Mouse (Mus musculus) intestine, postnatal 0 days (tissue): ENCODE results near the gene Zbtb38. TPM values are rescaled to one million over a fixed set of nuclear protein-coding genes. Genes with fewer than 3 reads are reported as not detected.
A peak's percentile ranks its signal among the peaks of the same experiment; 100 is the strongest.

Experiments
- ATAC-seq: fragments of 200-750 bp; cut with Nextera tagmentation; 2 replicates; pipeline ENCODE4 v1.8.0; 2017; ENCODE audit warnings: mild to moderate bottlenecking, moderate TSS enrichment, moderate library complexity
- H3K27ac ChIP-seq: fragments of 300-500 bp; sonication (generic); 2 replicates; pipeline ENCODE4 v1.5.1; 2014; ENCODE audit warnings: mild to moderate bottlenecking, low read depth, low read length, moderate library complexity
- H3K27me3 ChIP-seq: fragments of 300-500 bp; sonication (generic); replicated peaks from 2 replicates; pipeline ENCODE4 v1.6.1; 2014; ENCODE audit warnings: low read length, mixed read lengths; ENCODE audit not compliant: control insufficient read depth, insufficient read depth
- H3K36me3 ChIP-seq: fragments of 300-500 bp; sonication (generic); 2 replicates; pipeline ENCODE4 v1.6.1; 2014; ENCODE audit warnings: mild to moderate bottlenecking, moderate library complexity; ENCODE audit not compliant: control insufficient read depth, insufficient read depth
- H3K4me1 ChIP-seq: fragments of 300-500 bp; sonication (generic); replicated peaks from 2 replicates; pipeline ENCODE4 v1.6.1; 2014; ENCODE audit warnings: antibody characterized with exemption, low read length, mixed read lengths; ENCODE audit not compliant: control insufficient read depth, insufficient read depth
- H3K4me2 ChIP-seq: fragments of 300-500 bp; sonication (generic); replicated peaks from 2 replicates; pipeline ENCODE4 v1.6.1; 2014; ENCODE audit warnings: low read depth, mild to moderate bottlenecking, moderate library complexity
- H3K4me3 ChIP-seq: fragments of 300-500 bp; sonication (generic); 2 replicates; pipeline ENCODE4 v1.5.1; 2014; ENCODE audit warnings: low read depth, low read length
- H3K9ac ChIP-seq: fragments of 300-500 bp; sonication (generic); 2 replicates; pipeline ENCODE4 v1.6.1; 2014; ENCODE audit warnings: mild to moderate bottlenecking, low read depth, low read length
- H3K9me3 ChIP-seq: fragments of 300-500 bp; sonication (generic); 2 replicates; pipeline ENCODE4 v1.6.1; 2016; ENCODE audit warnings: mixed run types; ENCODE audit not compliant: control insufficient read depth
- CTCF ChIP-seq: sonication (generic); IDR thresholded peaks from 2 replicates; pipeline ENCODE4 v1.5.1; 2016; ENCODE audit warnings: low read depth, mild to moderate bottlenecking, control low read depth, antibody characterized with exemption, moderate library complexity
- WGBS: fragments of 180-500 bp; shearing (Covaris S2); extraction: QIAGEN DNeasy Blood & Tissue Kit; methylation state at CpG from one replicate; pipeline ENCODE4 v1.1.7; 2014; 5-methylcytosine and 5-hydroxymethylcytosine counted together
- polyA plus RNA-seq: library from polyadenylated mRNA; unstranded; fragments of >200 nt; fragmentation: Nextera tagmentation; extraction: Ambion mirVana; gene quantifications from 2 replicates; pipeline ENCODE4 v1.2.1, GENCODE M21; 2015

Zbtb38 gene
- polyA plus RNA-seq, 1 experiment from 2014 or later = 18.5 TPM

GRCm38 (mm10) chr9:96715171-96715570, 37.5 kb downstream of the Zbtb38 start:
- WGBS = 87% methylated on average over 11 of the region's 11 CpGs

DNA sequence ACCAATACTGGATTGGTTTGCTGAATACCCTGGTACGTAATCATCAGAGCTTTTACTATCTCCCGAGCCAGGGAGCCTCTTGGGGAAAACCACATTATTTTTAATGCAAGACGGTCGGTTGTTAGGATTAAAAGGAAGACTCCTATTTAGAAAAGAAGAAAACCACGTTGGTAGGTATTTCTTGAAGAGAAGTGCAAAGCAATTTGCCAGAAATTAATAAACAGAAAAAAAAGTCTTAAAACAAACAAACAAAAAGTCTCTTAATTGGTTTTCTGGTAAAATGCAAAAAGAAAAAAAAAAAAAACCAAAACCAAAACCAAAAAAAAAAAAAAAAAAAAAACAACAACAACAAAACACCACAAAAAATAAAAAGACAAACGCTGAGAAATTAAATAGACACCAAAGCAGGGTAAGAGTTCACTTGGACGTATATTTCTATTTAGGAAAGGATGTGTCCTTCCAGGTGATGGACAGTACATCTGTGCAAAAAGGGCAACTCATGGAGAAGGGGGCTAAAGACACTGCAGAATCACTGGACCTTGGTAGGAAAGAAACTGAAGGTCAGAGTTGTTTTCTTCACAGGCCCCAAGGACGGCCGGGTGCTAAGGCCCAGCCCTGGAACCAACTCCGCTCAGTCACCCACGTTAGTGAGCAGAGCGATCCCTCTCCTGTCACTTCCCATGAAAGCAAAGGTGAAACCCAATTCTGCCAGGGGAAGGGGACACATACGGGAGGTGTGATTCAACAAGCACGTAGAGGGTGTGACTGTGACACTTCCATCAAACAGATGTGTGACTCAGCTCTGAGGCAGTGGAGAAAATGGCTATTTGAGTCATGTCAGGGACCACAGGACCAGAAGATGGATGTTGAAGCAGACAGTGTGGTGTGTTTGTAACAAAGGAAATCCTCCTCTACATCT, 38.9 kb downstream of the Zbtb38 start:
- 0 out of 2 replicates have a peak overlapping the region, but pooled peaks have one; percentile 8 for H3K27ac ChIP-seq

More at GRCm38 (mm10) chr9:96715171-96715570, 37.5 kb downstream of the Zbtb38 start:
- H3K27me3 ChIP-seq = no peaks in the 10 kb centered on the region
- no peaks in the 10 kb centered on the region for H3K9me3 ChIP-seq
- no peak for TF ChIP-seq CTCF
- ATAC-seq = no peak
- H3K4me1 ChIP-seq = 0 out of 2 replicates have a peak, but pooled peaks cover 2% of the 10 kb centered on the region
- no peak overlapping the region for H3K9ac ChIP-seq
- H3K4me2 ChIP-seq = no peak overlapping the region
- no peak overlapping the region for H3K27ac ChIP-seq
- H3K4me3 ChIP-seq = no peak overlapping the region
- H3K36me3 ChIP-seq = peaks cover 19% of the 10 kb centered on the region; the same call in 1 of the 2 replicates

DNA sequence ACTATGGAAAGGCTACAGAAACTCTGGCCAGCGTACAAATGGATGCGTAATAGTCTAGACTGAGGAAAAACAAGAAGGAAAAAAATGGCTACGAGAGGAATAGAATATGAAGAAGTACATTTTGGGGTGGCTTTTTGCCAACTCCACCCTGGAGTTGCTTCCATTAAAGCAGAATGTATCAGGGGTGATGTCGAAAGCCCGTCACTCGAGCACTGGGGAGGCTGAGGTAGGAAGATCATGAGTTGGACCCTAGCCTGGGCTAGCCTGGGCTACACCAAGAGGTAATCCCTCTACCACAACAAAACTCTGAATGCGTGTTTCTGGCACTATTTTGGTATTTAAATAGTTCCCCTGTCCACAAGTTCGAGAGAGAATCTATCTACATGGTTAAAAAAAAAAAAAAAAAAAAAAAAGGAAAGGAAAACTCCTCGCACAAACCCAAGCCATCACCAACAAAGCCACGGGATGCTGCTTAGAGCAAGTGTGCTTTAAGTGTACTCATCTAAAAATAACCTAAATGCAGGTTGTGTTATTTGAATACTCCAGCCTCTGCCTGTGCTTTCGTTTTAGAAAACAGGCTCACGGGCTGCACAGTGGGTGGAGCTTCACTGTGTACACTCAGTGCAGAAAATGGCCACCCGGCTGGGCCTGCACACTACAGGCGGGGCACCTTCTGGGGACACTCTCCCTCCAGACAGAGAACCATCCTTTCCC, 39.7 kb downstream of the Zbtb38 start:
- H3K27ac ChIP-seq = peak overlapping the region; percentile 8; the same call in 1 of the 2 replicates

More for the DNA sequence above, 38.9 kb downstream of the Zbtb38 start:
- H3K4me3 ChIP-seq = 0 out of 2 replicates have a peak overlapping the region, but pooled peaks have one; percentile 14
- WGBS = 72% methylated on average over 14 of the region's 14 CpGs
- no peak for ATAC-seq
- H3K9me3 ChIP-seq = no peaks in the 10 kb centered on the region
- peaks cover 22% of the 10 kb centered on the region; the same call in 1 of the 2 replicates for H3K36me3 ChIP-seq
- H3K9ac ChIP-seq = no peak overlapping the region
- 0 out of 2 replicates have a peak, but pooled peaks cover 2% of the 10 kb centered on the region for H3K4me1 ChIP-seq
- peak overlapping the region; percentile 43 for H3K4me2 ChIP-seq
- no peaks in the 10 kb centered on the region for H3K27me3 ChIP-seq
- no peak for TF ChIP-seq CTCF

GRCm38 (mm10) chr9:96712045-96712444, 40.6 kb downstream of the Zbtb38 start:
- Histone ChIP-seq H3K36me3 (peaks cover 20% of the 10 kb centered on the region; the same call in 1 of the 2 replicates), H3K4me1 (no peaks in the 10 kb centered on the region), H3K27me3 (no peaks in the 10 kb centered on the region), H3K9me3 (no peaks in the 10 kb centered on the region), H3K4me3 (no peak overlapping the region), H3K4me2 (no peak overlapping the region), H3K27ac (no peak overlapping the region), H3K9ac (no peak overlapping the region)
- no peak for TF ChIP-seq CTCF
- no peak for ATAC-seq
- 93% methylated on average over 12 of the region's 12 CpGs for WGBS

More for the DNA sequence above, 39.7 kb downstream of the Zbtb38 start:
- no peaks in the 10 kb centered on the region for H3K27me3 ChIP-seq
- TF ChIP-seq CTCF = no peak
- peaks cover 22% of the 10 kb centered on the region; the same call in 1 of the 2 replicates for H3K36me3 ChIP-seq
- peak; percentile 69; the same call in 1 of the 2 replicates for ATAC-seq
- 62% methylated on average over 14 of the region's 14 CpGs for WGBS
- no peak overlapping the region for H3K9ac ChIP-seq
- no peaks in the 10 kb centered on the region for H3K4me1 ChIP-seq
- peak overlapping the region; percentile 43 for H3K4me2 ChIP-seq
- H3K9me3 ChIP-seq = no peaks in the 10 kb centered on the region
- H3K4me3 ChIP-seq = 0 out of 2 replicates have a peak overlapping the region, but pooled peaks have one; percentile 14

DNA sequence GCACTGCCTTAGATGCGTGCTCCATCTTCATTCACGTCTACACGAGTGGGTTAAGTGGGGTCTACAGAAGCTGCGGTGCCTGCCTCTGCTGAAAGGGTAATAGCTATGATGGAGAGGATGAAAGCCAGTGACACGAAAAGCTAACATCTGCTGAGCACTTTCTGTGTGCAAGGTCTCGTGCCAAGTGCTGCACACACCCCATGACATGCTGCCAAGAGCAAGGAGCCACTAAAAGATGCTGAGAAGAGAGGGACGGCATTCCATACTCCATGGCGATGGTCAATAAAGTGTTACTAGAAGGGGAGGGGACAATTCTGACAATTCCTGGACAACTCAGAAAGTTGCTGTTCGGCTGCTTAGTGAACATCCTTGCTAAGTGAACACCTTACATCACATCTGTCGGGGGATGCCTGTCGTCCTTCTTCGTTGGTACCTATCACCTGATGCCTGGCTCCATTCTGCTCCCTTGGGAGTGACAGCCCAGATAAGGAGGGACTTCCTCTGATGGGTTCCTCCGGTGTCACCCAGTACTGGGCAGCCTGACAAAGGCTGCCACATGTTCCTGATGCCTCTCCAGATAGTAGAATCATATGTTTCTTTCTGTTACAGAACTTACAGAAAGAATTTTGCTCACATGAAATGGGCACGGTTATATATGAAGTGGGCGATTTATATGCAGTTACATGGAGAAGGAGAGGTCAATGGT, 42.2 kb downstream of the Zbtb38 start:
- Histone ChIP-seq H3K9ac (no peak overlapping the region), H3K27me3 (no peaks in the 10 kb centered on the region), H3K4me1 (no peaks in the 10 kb centered on the region), H3K4me3 (no peak overlapping the region), H3K27ac (no peak overlapping the region), H3K9me3 (no peaks in the 10 kb centered on the region), H3K36me3 (peaks cover 17% of the 10 kb centered on the region; the same call in 1 of the 2 replicates), H3K4me2 (no peak overlapping the region)
- no peak for ATAC-seq
- WGBS = 83% methylated on average over 15 of the region's 15 CpGs
- no peak for TF ChIP-seq CTCF
